Mouse (Mus musculus) kidney, adult 2 months (tissue): ENCODE measurements around the gene Cd3e.

Experiments used
- CTCF ChIP-seq: fragments of 200-500 bp; conservative IDR thresholded peaks from 2 replicates; pipeline ENCODE4 v1.5.1; 2011; ENCODE audit warnings: low read depth, mild to moderate bottlenecking, control low read depth, low read length, moderate library complexity, mixed read lengths; ENCODE audit not compliant: insufficient read depth, insufficient read length
- POLR2A ChIP-seq: fragments of 200-500 bp; IDR thresholded peaks from one replicate; pipeline ENCODE4 v1.6.1; 2011; ENCODE audit warnings: low read depth, low read length, control low read depth

DNA sequence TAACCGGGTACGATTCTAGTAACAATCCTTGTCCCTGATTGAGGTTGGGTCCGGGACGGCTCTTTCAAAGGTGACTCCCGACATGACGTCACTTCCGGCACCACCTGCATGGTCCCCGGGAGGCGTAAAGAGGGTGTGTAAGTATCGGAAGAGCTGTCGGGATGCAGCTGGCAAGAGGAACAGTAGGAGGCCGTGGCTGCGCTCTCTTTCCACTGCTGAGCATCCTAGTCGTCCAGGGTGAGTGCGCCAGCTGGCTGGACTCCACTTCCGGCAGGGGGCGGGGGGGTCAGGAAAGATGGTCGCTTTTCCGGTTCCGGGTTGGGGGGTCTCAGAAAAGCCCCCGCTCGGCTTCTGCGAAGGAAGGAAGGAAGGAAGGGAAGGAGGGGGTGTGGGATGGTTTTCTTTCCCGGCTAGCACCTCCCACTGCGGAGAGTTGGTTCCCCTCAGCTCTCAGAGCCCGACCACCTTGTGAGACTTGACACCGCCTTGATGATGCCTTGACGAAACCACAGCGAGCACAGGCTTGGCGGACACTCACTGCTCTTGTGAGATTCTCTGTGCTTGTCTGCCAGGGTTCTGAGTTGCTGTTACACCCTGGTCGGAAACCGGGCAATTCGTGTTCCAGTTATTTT, 45.8 kb upstream of the Cd3e start, which contains the start of gene Mpzl3:
- TF ChIP-seq CTCF (no peak), POLR2A (no peak)
